Mouse (Mus musculus) liver, embryonic 14.5 days (tissue): ENCODE results near the gene Lrrc8d.

Source experiments
- CTCF ChIP-seq: IDR thresholded peaks from 2 replicates; pipeline ENCODE4 v1.5.1; 2016; ENCODE audit warnings: antibody characterized with exemption, low read depth, control low read depth
- EP300 ChIP-seq: IDR thresholded peaks from 2 replicates; pipeline ENCODE4 v1.6.1; 2016; ENCODE audit warnings: antibody characterized with exemption, low read depth

GRCm38 (mm10) chr5:105872916-105873315, 173.1 kb downstream of the Lrrc8d start:
- TF ChIP-seq CTCF (no peak), EP300 (no peak)
